Mouse (Mus musculus) embryonic fibroblast, embryonic 13.5 days (primary cell): ENCODE measurements around the gene Usp47.

Experiments used
- CTCF ChIP-seq: IDR thresholded peaks from 2 replicates; pipeline ENCODE4 v1.5.1; 2011; ENCODE audit warnings: mild to moderate bottlenecking, control low read depth, low read length, moderate library complexity, borderline replicate concordance; ENCODE audit not compliant: insufficient read depth
- POLR2A ChIP-seq: IDR thresholded peaks from 2 replicates; pipeline ENCODE4 v1.6.1; 2011; ENCODE audit warnings: low read depth, mild to moderate bottlenecking, control low read depth, low read length, moderate library complexity

GRCm38 (mm10) chr7:112086186-112086585 is 62.9 kb downstream of the Usp47 start:
- TF ChIP-seq CTCF, result no peak
- no peak for TF ChIP-seq POLR2A
